In the genomic region with DNA sequence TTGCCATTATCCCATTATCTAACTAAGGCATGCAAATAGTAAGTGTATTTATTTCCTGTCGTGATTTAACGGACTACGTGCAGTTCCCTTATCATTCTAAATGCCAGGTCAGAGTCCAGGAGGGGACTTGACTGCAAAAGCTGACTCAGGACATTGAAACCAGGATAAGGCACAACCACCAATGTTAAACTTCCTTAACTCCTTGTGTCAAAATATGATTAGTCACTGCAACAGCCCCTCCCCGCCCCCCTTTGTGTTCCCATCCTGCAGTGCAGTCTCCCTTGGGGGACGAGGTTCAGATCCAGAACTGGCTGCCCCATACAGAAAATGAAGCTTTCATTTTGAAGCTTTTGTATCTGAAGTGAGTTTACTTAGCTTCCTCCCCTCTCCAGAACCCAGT, we compare ENCODE assay signal across 8 mouse cellular contexts. TPM values are rescaled to one million over a fixed set of nuclear protein-coding genes. Genes with fewer than 3 reads are reported as not detected.
A peak's percentile ranks its signal among the peaks of the same experiment; 100 is the strongest.
DNase-seq lines count a peak whose midpoint lies in the region; ATAC-seq and TF ChIP-seq lines count a peak whose summit lies in the region.

No protein-coding gene starts in this region.

- no peak for DNase-seq in lung, postnatal 25 days (ENCODE audit: low spot score)
- DNase-seq in embryonic facial prominence, embryonic 10.5 days (ENCODE audit: low spot score) = no peak
- DNase-seq in hindbrain, embryonic 11.5 days (ENCODE audit: low spot score) = no peak
- DNase-seq in liver, embryonic 14.5 days (ENCODE audit: low read depth in 3 of 3, low spot score in 3 of 3) = peak in 2 of 3 experiments; percentile 32 to 49
- peak; percentile 57 for DNase-seq in testis, postnatal 10 days (ENCODE audit: low spot score)
- no peak for DNase-seq in layer of hippocampus, postnatal 36 days
- no peak for DNase-seq in layer of hippocampus, adult 18-20 months (ENCODE audit: low spot score in 2 of 2)

- ATAC-seq in lung, embryonic 15.5 days (ENCODE audit: borderline replicate concordance, extremely low read depth, low FRiP score, low TSS enrichment) = no peak
- ATAC-seq in hindbrain, embryonic 11.5 days (ENCODE audit: low FRiP score) = no peak
- no peak for ATAC-seq in liver, embryonic 14.5 days (ENCODE audit: insufficient read depth)

- H3K4me1 ChIP-seq in lung, embryonic 15.5 days = peaks cover 13% of the 10 kb centered on the region
- peaks cover 8% of the 10 kb centered on the region for H3K4me1 ChIP-seq in embryonic facial prominence, embryonic 10.5 days
- 0 out of 2 replicates have a peak, but pooled peaks cover 2% of the 10 kb centered on the region for H3K4me1 ChIP-seq in hindbrain, embryonic 11.5 days (replicated peaks; ENCODE audit: control insufficient read depth, insufficient read depth, low read length)
- H3K4me1 ChIP-seq in liver, embryonic 14.5 days (replicated peaks; ENCODE audit: control insufficient read depth in 2 of 2, insufficient read depth in 2 of 2, low read length in 1 of 2) = peaks cover 11 to 14% of the 10 kb centered on the region in 2 experiments

- H3K9me3 ChIP-seq in lung, embryonic 15.5 days = no peaks in the 10 kb centered on the region
- H3K9me3 ChIP-seq in embryonic facial prominence, embryonic 10.5 days = no peaks in the 10 kb centered on the region
- H3K9me3 ChIP-seq in hindbrain, embryonic 11.5 days (ENCODE audit: control insufficient read depth, low read length) = no peaks in the 10 kb centered on the region
- no peaks in the 10 kb centered on the region for H3K9me3 ChIP-seq in liver, embryonic 14.5 days (ENCODE audit: control insufficient read depth, low read length)

- H3K36me3 ChIP-seq in lung, embryonic 15.5 days = no peaks in the 10 kb centered on the region
- peaks cover 13% of the 10 kb centered on the region for H3K36me3 ChIP-seq in embryonic facial prominence, embryonic 10.5 days (replicated peaks)
- no peaks in the 10 kb centered on the region for H3K36me3 ChIP-seq in hindbrain, embryonic 11.5 days (ENCODE audit: control insufficient read depth, insufficient read depth, low read length)
- H3K36me3 ChIP-seq in liver, embryonic 14.5 days (replicated peaks; ENCODE audit: control insufficient read depth, insufficient read depth, low read depth) = no peaks in the 10 kb centered on the region

- peak overlapping the region; percentile 97 for H3K4me3 ChIP-seq in lung, embryonic 15.5 days
- H3K4me3 ChIP-seq in embryonic facial prominence, embryonic 10.5 days = peak overlapping the region; percentile 86
- H3K4me3 ChIP-seq in hindbrain, embryonic 11.5 days (ENCODE audit: low read depth, low read length) = peak overlapping the region; percentile 79
- peak overlapping the region; percentile 69 to 89 for H3K4me3 ChIP-seq in liver, embryonic 14.5 days (ENCODE audit: insufficient read depth in 1 of 2, low read depth in 2 of 2, low read length in 2 of 2)

- H3K27me3 ChIP-seq in lung, embryonic 15.5 days = no peaks in the 10 kb centered on the region
- no peaks in the 10 kb centered on the region for H3K27me3 ChIP-seq in embryonic facial prominence, embryonic 10.5 days (replicated peaks; ENCODE audit: low read depth, poor library complexity, severe bottlenecking)
- H3K27me3 ChIP-seq in hindbrain, embryonic 11.5 days (ENCODE audit: control insufficient read depth, insufficient read depth, low read length) = no peaks in the 10 kb centered on the region
- no peaks in the 10 kb centered on the region for H3K27me3 ChIP-seq in liver, embryonic 14.5 days (ENCODE audit: control insufficient read depth, insufficient read depth, low read length)

- peak overlapping the region; percentile 34 for H3K27ac ChIP-seq in lung, embryonic 15.5 days
- H3K27ac ChIP-seq in embryonic facial prominence, embryonic 10.5 days (replicated peaks) = peak overlapping the region; percentile 99
- no peak overlapping the region for H3K27ac ChIP-seq in hindbrain, embryonic 11.5 days (ENCODE audit: low read depth, low read length)
- peak overlapping the region; percentile 59 for H3K27ac ChIP-seq in liver, embryonic 14.5 days

- peak; percentile 66 for TF ChIP-seq EP300 in liver, embryonic 14.5 days (IDR thresholded peaks at IDR 0.05; ENCODE audit: low read depth)

- H3K4me2 ChIP-seq in lung, embryonic 15.5 days = peak overlapping the region; percentile 70
- peak overlapping the region; percentile 49; the same call in 1 of the 2 replicates for H3K4me2 ChIP-seq in hindbrain, embryonic 11.5 days (replicated peaks; ENCODE audit: low read depth, low read length)
- peak overlapping the region; percentile 97 for H3K4me2 ChIP-seq in liver, embryonic 14.5 days (ENCODE audit: low read depth)

- 28% methylated on average over 5 of the region's 5 CpGs for WGBS in lung, embryonic 15.5 days
- 68% methylated on average over 5 of the region's 5 CpGs for whole genome bisulfite sequencing in embryonic facial prominence, embryonic 10.5 days
- 77% methylated on average over 5 of the region's 5 CpGs for whole genome bisulfite sequencing in hindbrain, embryonic 11.5 days
- 2% methylated on average over 5 of the region's 5 CpGs for WGBS in liver, embryonic 14.5 days (ENCODE audit: insufficient replicate concordance)

- H3K9ac ChIP-seq in lung, embryonic 15.5 days = peak overlapping the region; percentile 47
- peak overlapping the region; percentile 92; the same call in 1 of the 2 replicates for H3K9ac ChIP-seq in hindbrain, embryonic 11.5 days (ENCODE audit: low read depth, low read length)
- peak overlapping the region; percentile 64 for H3K9ac ChIP-seq in liver, embryonic 14.5 days (replicated peaks)

- TF ChIP-seq CTCF in liver, embryonic 14.5 days (IDR thresholded peaks at IDR 0.05; ENCODE audit: low read depth) = no peak

RNA-seq across cellular contexts. Expression of a gene that starts 0.7 kb away (rescaled TPM):
- polyA plus RNA-seq in lung, embryonic 15.5 days (2015; fragmentation: Nextera tagmentation; extraction: Ambion mirVana) = 18.9 and 20.0 TPM in 2 replicates
- polyA plus RNA-seq in embryonic facial prominence, embryonic 10.5 days (2016; fragmentation: Nextera tagmentation; extraction: Ambion mirVana) = 20.2 and 20.9 TPM in 2 replicates
- polyA plus RNA-seq in hindbrain, embryonic 11.5 days (2014; fragmentation: Nextera tagmentation; extraction: Ambion mirVana) = 24.5 and 25.1 TPM in 2 replicates
- 2.7 and 3.9 TPM in 2 replicates for polyA plus RNA-seq in liver, embryonic 14.5 days (2012; rRNA removed)
- polyA plus RNA-seq in liver, embryonic 14.5 days (2014; fragmentation: Nextera tagmentation; extraction: Ambion mirVana) = 4.0 and 4.4 TPM in 2 replicates
- total RNA-seq in layer of hippocampus, postnatal 36 days (2021) = 10 to 100 TPM; 19.7 to 21.8 TPM
- total RNA-seq in layer of hippocampus, adult 18-20 months (2021) = 10 to 100 TPM; 21.1 to 22.2 TPM

RNA-seq across cellular contexts. Expression of a gene that starts 12.3 kb away (rescaled TPM):
- 0.54 and 0.63 TPM in 2 replicates for polyA plus RNA-seq in lung, embryonic 15.5 days (2015; fragmentation: Nextera tagmentation; extraction: Ambion mirVana)
- polyA plus RNA-seq in embryonic facial prominence, embryonic 10.5 days (2016; fragmentation: Nextera tagmentation; extraction: Ambion mirVana) = 0.23 and 0.25 TPM in 2 replicates
- polyA plus RNA-seq in hindbrain, embryonic 11.5 days (2014; fragmentation: Nextera tagmentation; extraction: Ambion mirVana) = 0.08 and 0.25 TPM in 2 replicates
- 0.10 and 0.13 TPM in 2 replicates for polyA plus RNA-seq in liver, embryonic 14.5 days (2012; rRNA removed)
- polyA plus RNA-seq in liver, embryonic 14.5 days (2014; fragmentation: Nextera tagmentation; extraction: Ambion mirVana) = 0.09 TPM in 1 of 2 replicates, not detected in the other
- 1 to 10 TPM; 6.8 TPM for total RNA-seq in layer of hippocampus, postnatal 36 days (2021)
- 1 to 10 TPM; 7.0 to 8.3 TPM for total RNA-seq in layer of hippocampus, adult 18-20 months (2021)

RNA-seq across cellular contexts. Expression of a gene that starts 48.3 kb away (rescaled TPM):
- 0.17 and 10.5 TPM in 2 replicates for polyA plus RNA-seq in lung, embryonic 15.5 days (2015; fragmentation: Nextera tagmentation; extraction: Ambion mirVana)
- polyA plus RNA-seq in embryonic facial prominence, embryonic 10.5 days (2016; fragmentation: Nextera tagmentation; extraction: Ambion mirVana) = not detected in 2 replicates
- not detected in 2 replicates for polyA plus RNA-seq in hindbrain, embryonic 11.5 days (2014; fragmentation: Nextera tagmentation; extraction: Ambion mirVana)
- 2.5 and 2.9 TPM in 2 replicates for polyA plus RNA-seq in liver, embryonic 14.5 days (2012; rRNA removed)
- polyA plus RNA-seq in liver, embryonic 14.5 days (2014; fragmentation: Nextera tagmentation; extraction: Ambion mirVana) = 1.5 TPM in 1 of 2 replicates, not detected in the other
- not detected for total RNA-seq in layer of hippocampus, postnatal 36 days (2021)
- not detected for total RNA-seq in layer of hippocampus, adult 18-20 months (2021)

Comparison
In these comparisons a context has a peak if more than half of its experiments do, and no peak if none do; other contexts are left out.
1. DNase-seq: peak in liver, embryonic 14.5 days (2 of 3) and testis, postnatal 10 days (single experiment); none in lung, postnatal 25 days (single experiment), embryonic facial prominence, embryonic 10.5 days (single experiment), hindbrain, embryonic 11.5 days (single experiment), layer of hippocampus, postnatal 36 days (0 of 2) and layer of hippocampus, adult 18-20 months (0 of 2).
2. Peak in every context shown above with its lines, with median percentiles within 50 percentile points of each other: H3K4me2 ChIP-seq, H3K4me3 ChIP-seq and H3K9ac ChIP-seq.